Mouse (Mus musculus): Measurements from ENCODE around the gene 1500015O10Rik.

Gene 1500015O10Rik

GRCm38 (mm10) chr1:43776106-43776505 lies 45.7 kb downstream of the 1500015O10Rik start:
- DNase-seq = peak in 1 of 2 experiments; percentile 7

- no peak for DNase-seq
Measured at GRCm38 (mm10) chr1:43781195-43781594, 50.8 kb downstream of the 1500015O10Rik start.

GRCm38 (mm10) chr1:43781672-43782071 lies 51.3 kb downstream of the 1500015O10Rik start:
- no peak for DNase-seq

- DNase-seq = no peak
Measured at GRCm38 (mm10) chr1:43782680-43783079, 52.3 kb downstream of the 1500015O10Rik start.

- DNase-seq = no peak
Measured at GRCm38 (mm10) chr1:43783186-43783585, 52.8 kb downstream of the 1500015O10Rik start.

GRCm38 (mm10) chr1:43785316-43785715 lies 54.9 kb downstream of the 1500015O10Rik start:
- DNase-seq = no peak

- DNase-seq = no peak
Measured at GRCm38 (mm10) chr1:43786711-43787110, 56.3 kb downstream of the 1500015O10Rik start.

- DNase-seq = no peak
Measured at GRCm38 (mm10) chr1:43789765-43790164, 59.4 kb downstream of the 1500015O10Rik start.
